In the genomic region with DNA sequence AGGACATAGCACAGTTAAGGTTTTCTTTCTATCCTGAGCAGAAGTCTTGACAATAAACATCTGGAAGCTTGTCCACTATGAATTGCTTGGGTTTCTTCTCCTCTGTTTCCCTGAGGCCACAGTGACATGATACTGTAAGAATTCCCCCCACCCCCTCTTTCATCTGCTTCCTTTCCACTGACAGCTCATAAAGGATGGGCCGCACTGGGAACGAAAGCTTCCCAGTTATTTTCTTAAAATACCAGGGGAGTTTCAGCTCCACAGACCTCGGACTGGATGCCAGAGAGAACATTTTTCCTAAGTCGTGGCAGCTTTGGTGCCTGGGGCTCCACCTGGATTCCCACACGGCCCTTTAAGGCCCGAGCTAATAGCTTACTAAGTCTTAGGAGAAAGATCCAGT, we compare ENCODE assay signal across 12 mouse cellular contexts. TPM values are rescaled to one million over a fixed set of nuclear protein-coding genes. Genes with fewer than 3 reads are reported as not detected.
DNase-seq lines count a peak whose midpoint lies in the region; ATAC-seq and TF ChIP-seq lines count a peak whose summit lies in the region.
"Had no signal": no experiment of that assay in that cellular context is flagged by ENCODE, and none has a peak within 500 bp of the region (broad histone marks: within the 10 kb centered on the region; RNA-seq: fewer than 3 reads in every experiment).

No protein-coding gene starts in this region.

- H3K4me3 ChIP-seq in hindbrain, embryonic 10.5 days, result no peak overlapping the region
- H3K4me3 ChIP-seq in hindbrain, embryonic 16.5 days (ENCODE audit: low read length), result no peak overlapping the region
- no peak overlapping the region for H3K4me3 ChIP-seq in intestine, embryonic 15.5 days (replicated peaks)
- H3K4me3 ChIP-seq in lung, postnatal 0 days (ENCODE audit: low read depth, low read length), result no peak overlapping the region
- no peak overlapping the region for H3K4me3 ChIP-seq in cerebellum, adult 2 months (replicated peaks; ENCODE audit: insufficient read depth, low read depth, low read length)
- H3K4me3 ChIP-seq in midbrain, embryonic 10.5 days, result no peak overlapping the region

- WGBS in hindbrain, embryonic 10.5 days, result 56% methylated on average over 6 of the region's 6 CpGs
- WGBS in hindbrain, embryonic 16.5 days, result 36% methylated on average over 6 of the region's 6 CpGs
- 28% methylated on average over 6 of the region's 6 CpGs for WGBS in intestine, embryonic 15.5 days
- 29% methylated on average over 6 of the region's 6 CpGs for WGBS in lung, postnatal 0 days
- 75% methylated on average over 6 of the region's 6 CpGs for WGBS in cerebellum, adult 2 months
- WGBS in midbrain, embryonic 10.5 days, result 69% methylated on average over 6 of the region's 6 CpGs

- no peak for TF ChIP-seq POLR2A in cerebellum, adult 2 months (IDR thresholded peaks at IDR 0.05; ENCODE audit: borderline replicate concordance, insufficient read depth, low read length)

- no peak for TF ChIP-seq CTCF in lung, postnatal 0 days (IDR thresholded peaks at IDR 0.05)
- TF ChIP-seq CTCF in cerebellum, adult 2 months (IDR thresholded peaks at IDR 0.05; ENCODE audit: borderline replicate concordance, insufficient read depth, low read depth, low read length), result no peak

- H3K36me3 ChIP-seq in hindbrain, embryonic 10.5 days, result no peaks in the 10 kb centered on the region
- no peaks in the 10 kb centered on the region for H3K36me3 ChIP-seq in hindbrain, embryonic 16.5 days (ENCODE audit: control insufficient read depth, insufficient read depth, low read length)
- no peaks in the 10 kb centered on the region for H3K36me3 ChIP-seq in intestine, embryonic 15.5 days
- no peaks in the 10 kb centered on the region for H3K36me3 ChIP-seq in lung, postnatal 0 days (ENCODE audit: insufficient read depth, low read length)
- H3K36me3 ChIP-seq in midbrain, embryonic 10.5 days, result no peaks in the 10 kb centered on the region

- TF ChIP-seq EP300 in lung, postnatal 0 days (IDR thresholded peaks at IDR 0.05), result no peak

- H3K27ac ChIP-seq in hindbrain, embryonic 10.5 days, result peak overlapping the region; percentile 23; the same call in 1 of the 2 replicates
- H3K27ac ChIP-seq in hindbrain, embryonic 16.5 days (ENCODE audit: low read depth, low read length), result no peak overlapping the region
- peak overlapping the region; percentile 67; the same call in 1 of the 2 replicates for H3K27ac ChIP-seq in intestine, embryonic 15.5 days
- no peak overlapping the region for H3K27ac ChIP-seq in lung, postnatal 0 days (ENCODE audit: low read length)
- H3K27ac ChIP-seq in cerebellum, adult 2 months (ENCODE audit: insufficient read depth, low read length), result no peak overlapping the region
- H3K27ac ChIP-seq in midbrain, embryonic 10.5 days (replicated peaks), result no peak overlapping the region; the same call in 1 of the 2 replicates
- H3K27ac ChIP-seq: hindbrain, embryonic 14.5 days had no signal

- no peaks in the 10 kb centered on the region for H3K27me3 ChIP-seq in hindbrain, embryonic 10.5 days (ENCODE audit: insufficient read depth, poor library complexity, severe bottlenecking)
- H3K27me3 ChIP-seq in hindbrain, embryonic 16.5 days (replicated peaks; ENCODE audit: control insufficient read depth, insufficient read depth, low read length), result no peaks in the 10 kb centered on the region
- H3K27me3 ChIP-seq in intestine, embryonic 15.5 days (replicated peaks), result no peaks in the 10 kb centered on the region
- H3K27me3 ChIP-seq in lung, postnatal 0 days (replicated peaks; ENCODE audit: insufficient read depth, low read length), result no peaks in the 10 kb centered on the region
- no peaks in the 10 kb centered on the region for H3K27me3 ChIP-seq in cerebellum, adult 2 months (ENCODE audit: control insufficient read depth, insufficient read depth, low read length)
- H3K27me3 ChIP-seq in midbrain, embryonic 10.5 days (ENCODE audit: low read depth, poor library complexity, severe bottlenecking), result no peaks in the 10 kb centered on the region; the same call in 1 of the 2 replicates

- DNase-seq in hindbrain, embryonic 10.5 days (ENCODE audit: low spot score), result no peak
- peak; percentile 32 for DNase-seq in embryo, embryonic 10 days (ENCODE audit: low spot score)
- peak; percentile 36 for DNase-seq in lung, postnatal 0 days (ENCODE audit: low spot score)
- DNase-seq in cerebellum, adult 2 months, result no peak
- DNase-seq in midbrain, embryonic 10.5 days (ENCODE audit: low spot score), result no peak
- DNase-seq: cerebellum, adult 18-20 months; retina, postnatal 1 day had no signal

- no peak overlapping the region for H3K9ac ChIP-seq in hindbrain, embryonic 16.5 days (ENCODE audit: low read depth, low read length)
- H3K9ac ChIP-seq in intestine, embryonic 15.5 days, result no peak overlapping the region
- H3K9ac ChIP-seq in lung, postnatal 0 days (replicated peaks; ENCODE audit: low read depth), result no peak overlapping the region
- H3K9ac ChIP-seq: hindbrain, embryonic 14.5 days had no signal

- peaks cover 23% of the 10 kb centered on the region; the same call in 1 of the 2 replicates for H3K4me1 ChIP-seq in hindbrain, embryonic 10.5 days (replicated peaks)
- no peaks in the 10 kb centered on the region for H3K4me1 ChIP-seq in hindbrain, embryonic 16.5 days (ENCODE audit: control insufficient read depth, insufficient read depth, low read depth, low read length)
- 0 out of 2 replicates have a peak, but pooled peaks cover 7% of the 10 kb centered on the region for H3K4me1 ChIP-seq in intestine, embryonic 15.5 days (replicated peaks)
- no peaks in the 10 kb centered on the region for H3K4me1 ChIP-seq in lung, postnatal 0 days (ENCODE audit: insufficient read depth, low read depth, low read length)
- no peaks in the 10 kb centered on the region for H3K4me1 ChIP-seq in cerebellum, adult 2 months (ENCODE audit: control insufficient read depth, insufficient read depth, low read length)
- peaks cover 16% of the 10 kb centered on the region for H3K4me1 ChIP-seq in midbrain, embryonic 10.5 days

- H3K4me2 ChIP-seq in hindbrain, embryonic 16.5 days (ENCODE audit: low read length), result no peak overlapping the region
- H3K4me2 ChIP-seq in intestine, embryonic 15.5 days (replicated peaks), result peak overlapping the region; percentile 11
- H3K4me2 ChIP-seq in lung, postnatal 0 days (replicated peaks; ENCODE audit: low read depth, low read length), result no peak overlapping the region
- H3K4me2 ChIP-seq: hindbrain, embryonic 14.5 days had no signal

- H3K9me3 ChIP-seq in hindbrain, embryonic 10.5 days, result no peaks in the 10 kb centered on the region
- no peaks in the 10 kb centered on the region for H3K9me3 ChIP-seq in hindbrain, embryonic 16.5 days (ENCODE audit: control insufficient read depth, low read length)
- no peaks in the 10 kb centered on the region for H3K9me3 ChIP-seq in intestine, embryonic 15.5 days
- H3K9me3 ChIP-seq in lung, postnatal 0 days (ENCODE audit: low read length), result no peaks in the 10 kb centered on the region
- no peaks in the 10 kb centered on the region for H3K9me3 ChIP-seq in midbrain, embryonic 10.5 days (replicated peaks)

- no peak for ATAC-seq in hindbrain, embryonic 16.5 days
- peak; percentile 45; the same call in 1 of the 2 replicates for ATAC-seq in intestine, embryonic 15.5 days
- peak; percentile 40; the same call in 1 of the 2 replicates for ATAC-seq in lung, postnatal 0 days
- ATAC-seq in monocyte, adult 5-6 weeks (replicated peaks; ENCODE audit: insufficient number of reproducible peaks, low FRiP score, low TSS enrichment, poor library complexity, severe bottlenecking), result no peak
- ATAC-seq: CD4-positive, CD25-positive, alpha-beta regulatory T cell, adult 4 months had no signal

RNA-seq across cellular contexts. Expression of a gene that starts 22.2 kb away (rescaled TPM):
- polyA plus RNA-seq in hindbrain, embryonic 10.5 days (2016; fragmentation: Nextera tagmentation; extraction: Ambion mirVana), result 6.2 and 8.4 TPM in 2 replicates
- polyA plus RNA-seq in hindbrain, embryonic 16.5 days (2015; fragmentation: Nextera tagmentation; extraction: Ambion mirVana), result 9.2 and 11.1 TPM in 2 replicates
- 10.8 TPM in 2 replicates for polyA plus RNA-seq in intestine, embryonic 15.5 days (2015; fragmentation: Nextera tagmentation; extraction: Ambion mirVana)
- 14.7 and 17.0 TPM in 2 replicates for polyA plus RNA-seq in lung, postnatal 0 days (2015; fragmentation: Nextera tagmentation; extraction: Ambion mirVana)
- 18.8 and 19.8 TPM in 2 replicates for polyA plus RNA-seq in cerebellum, adult 2 months (2012; rRNA removed)
- total RNA-seq in monocyte, adult 5-6 weeks (2017), result 15.0 to 30.3 TPM (median 16.0 TPM) in 3 replicates
- polyA plus RNA-seq in midbrain, embryonic 10.5 days (2016; fragmentation: Nextera tagmentation; extraction: Ambion mirVana), result 5.9 and 7.0 TPM in 2 replicates

Comparison
In these comparisons a context has a peak if more than half of its experiments do, and no peak if none do; other contexts are left out.
1. H3K27ac ChIP-seq: peak in hindbrain, embryonic 10.5 days (single experiment) and intestine, embryonic 15.5 days (single experiment); none in hindbrain, embryonic 16.5 days (single experiment), lung, postnatal 0 days (single experiment), cerebellum, adult 2 months (single experiment) and midbrain, embryonic 10.5 days (single experiment).
2. DNase-seq: peak in embryo, embryonic 10 days (single experiment) and lung, postnatal 0 days (single experiment); none in hindbrain, embryonic 10.5 days (single experiment), cerebellum, adult 2 months (0 of 2) and midbrain, embryonic 10.5 days (single experiment).
3. ATAC-seq: peak in intestine, embryonic 15.5 days (single experiment) and lung, postnatal 0 days (single experiment); none in hindbrain, embryonic 16.5 days (single experiment) and monocyte, adult 5-6 weeks (single experiment).